ENCODE assay signal across 7 mouse cellular contexts in genomic region chr5:24426556-24427284, GRCm38 (mm10). TPM values are rescaled to one million over a fixed set of nuclear protein-coding genes. Genes with fewer than 3 reads are reported as not detected.
DNase-seq lines count a peak whose midpoint lies in the region; ATAC-seq lines count a peak whose summit lies in the region.

No protein-coding gene starts in this region.

- H3K9me3 ChIP-seq in lung, embryonic 15.5 days, result no peaks in the 10 kb centered on the region
- no peaks in the 10 kb centered on the region for H3K9me3 ChIP-seq in forebrain, embryonic 14.5 days (replicated peaks; ENCODE audit: control insufficient read depth, low read length)
- no peaks in the 10 kb centered on the region for H3K9me3 ChIP-seq in liver, embryonic 11.5 days (ENCODE audit: control insufficient read depth, low read length)
- no peaks in the 10 kb centered on the region for H3K9me3 ChIP-seq in stomach, embryonic 16.5 days (replicated peaks; ENCODE audit: control insufficient read depth, low read length)

- peaks cover 25% of the 10 kb centered on the region for H3K36me3 ChIP-seq in lung, embryonic 15.5 days
- peaks cover 18% of the 10 kb centered on the region for H3K36me3 ChIP-seq in forebrain, embryonic 14.5 days (ENCODE audit: control insufficient read depth, insufficient read depth, low read length)
- H3K36me3 ChIP-seq in liver, embryonic 11.5 days (ENCODE audit: control insufficient read depth, insufficient read depth, low read length), result peaks cover 13% of the 10 kb centered on the region
- peaks cover 18% of the 10 kb centered on the region for H3K36me3 ChIP-seq in stomach, embryonic 16.5 days (ENCODE audit: control insufficient read depth, insufficient read depth, low read length)

- H3K4me2 ChIP-seq in lung, embryonic 15.5 days, result peak overlapping the region; percentile 91
- H3K4me2 ChIP-seq in forebrain, embryonic 14.5 days (ENCODE audit: low read length), result peak overlapping the region; percentile 69
- peak overlapping the region; percentile 90 for H3K4me2 ChIP-seq in liver, embryonic 11.5 days
- peak overlapping the region; percentile 96 for H3K4me2 ChIP-seq in stomach, embryonic 16.5 days (ENCODE audit: low read depth, low read length)

- H3K4me3 ChIP-seq in lung, embryonic 15.5 days, result peak overlapping the region; percentile 77
- peak overlapping the region; percentile 63; the same call in 1 of the 2 replicates for H3K4me3 ChIP-seq in forebrain, embryonic 14.5 days (ENCODE audit: low read depth, low read length)
- peak overlapping the region; percentile 77 for H3K4me3 ChIP-seq in liver, embryonic 11.5 days (ENCODE audit: low read depth, low read length)
- H3K4me3 ChIP-seq in stomach, embryonic 16.5 days (replicated peaks; ENCODE audit: low read length), result peak overlapping the region; percentile 87

- intact Hi-C loops in left cerebral cortex, postnatal 36 days (cut with DNase I), result no loop called here

- peak overlapping the region; percentile 75 for H3K9ac ChIP-seq in lung, embryonic 15.5 days
- H3K9ac ChIP-seq in forebrain, embryonic 14.5 days (ENCODE audit: low read length), result no peak overlapping the region
- H3K9ac ChIP-seq in liver, embryonic 11.5 days (ENCODE audit: low read depth, low read length), result 0 out of 2 replicates have a peak overlapping the region, but pooled peaks have one; percentile 89
- H3K9ac ChIP-seq in stomach, embryonic 16.5 days (ENCODE audit: low read length), result peak overlapping the region; percentile 89

- ATAC-seq in lung, embryonic 15.5 days (ENCODE audit: borderline replicate concordance, extremely low read depth, low FRiP score, low TSS enrichment), result no peak
- no peak for ATAC-seq in forebrain, embryonic 14.5 days
- no peak for ATAC-seq in liver, embryonic 11.5 days (replicated peaks; ENCODE audit: low FRiP score)
- ATAC-seq in stomach, embryonic 16.5 days (ENCODE audit: insufficient read depth, low FRiP score), result no peak
- ATAC-seq in megakaryocyte progenitor cell, adult 5-6 weeks (replicated peaks; ENCODE audit: poor library complexity), result no peak

- H3K4me1 ChIP-seq in lung, embryonic 15.5 days, result peaks cover 55% of the 10 kb centered on the region
- peaks cover 40% of the 10 kb centered on the region for H3K4me1 ChIP-seq in forebrain, embryonic 14.5 days (ENCODE audit: control insufficient read depth, insufficient read depth, low read length)
- peaks cover 50% of the 10 kb centered on the region for H3K4me1 ChIP-seq in liver, embryonic 11.5 days (replicated peaks; ENCODE audit: control insufficient read depth, insufficient read depth, low read length)
- peaks cover 40% of the 10 kb centered on the region for H3K4me1 ChIP-seq in stomach, embryonic 16.5 days (ENCODE audit: control insufficient read depth, insufficient read depth, low read length)

- WGBS in lung, embryonic 15.5 days, result 13% methylated on average over 9 of the region's 9 CpGs
- WGBS in forebrain, embryonic 14.5 days, result 12% methylated on average over 9 of the region's 9 CpGs
- 11% methylated on average over 9 of the region's 9 CpGs for WGBS in liver, embryonic 11.5 days
- 12% methylated on average over 9 of the region's 9 CpGs for WGBS in stomach, embryonic 16.5 days

- peak overlapping the region; percentile 94 for H3K27ac ChIP-seq in lung, embryonic 15.5 days
- H3K27ac ChIP-seq in forebrain, embryonic 14.5 days (ENCODE audit: low read depth, low read length), result no peak overlapping the region
- no peak overlapping the region for H3K27ac ChIP-seq in liver, embryonic 11.5 days (ENCODE audit: low read depth, low read length)
- H3K27ac ChIP-seq in stomach, embryonic 16.5 days (ENCODE audit: low read length), result peak overlapping the region; percentile 99

- H3K27me3 ChIP-seq in lung, embryonic 15.5 days, result no peaks in the 10 kb centered on the region
- peaks cover 3% of the 10 kb centered on the region; the same call in 1 of the 2 replicates for H3K27me3 ChIP-seq in forebrain, embryonic 14.5 days (replicated peaks; ENCODE audit: control insufficient read depth, insufficient read depth, low read length)
- H3K27me3 ChIP-seq in liver, embryonic 11.5 days (replicated peaks; ENCODE audit: control insufficient read depth, insufficient read depth, low read length), result no peaks in the 10 kb centered on the region
- no peaks in the 10 kb centered on the region for H3K27me3 ChIP-seq in stomach, embryonic 16.5 days (ENCODE audit: control insufficient read depth, insufficient read depth, low read length)

- no peak for DNase-seq in lung, postnatal 14 days
- DNase-seq in forebrain, embryonic 14.5 days (ENCODE audit: low spot score), result no peak
- no peak for DNase-seq in liver, embryonic 11.5 days (ENCODE audit: low spot score)
- DNase-seq in left cerebral cortex, postnatal 36 days (ENCODE audit: low spot score in 2 of 2), result no peak

RNA-seq across cellular contexts. Expression of gene Slc4a2, which starts 3.1 kb away (rescaled TPM):
- polyA plus RNA-seq in lung, embryonic 15.5 days (2015; fragmentation: Nextera tagmentation; extraction: Ambion mirVana), result 40.4 and 44.4 TPM in 2 replicates
- 11.5 and 14.6 TPM in 2 replicates for polyA plus RNA-seq in forebrain, embryonic 14.5 days (2014; fragmentation: Nextera tagmentation; extraction: Ambion mirVana)
- 20.5 and 22.4 TPM in 2 replicates for polyA plus RNA-seq in liver, embryonic 11.5 days (2014; fragmentation: Nextera tagmentation; extraction: Ambion mirVana)
- 46.5 and 51.8 TPM in 2 replicates for polyA plus RNA-seq in stomach, embryonic 16.5 days (2015; fragmentation: Nextera tagmentation; extraction: Ambion mirVana)
- 10 to 100 TPM; 36.5 to 38.6 TPM for total RNA-seq in left cerebral cortex, postnatal 36 days (2021)
- total RNA-seq in megakaryocyte progenitor cell, adult 5-6 weeks (2015), result 11.4 and 13.1 TPM in 2 replicates
- total RNA-seq in megakaryocyte progenitor cell, adult 5-6 weeks (2017), result 19.0 and 24.1 TPM in 2 replicates

RNA-seq across cellular contexts. Expression of gene Cdk5, which starts 3.4 kb away (rescaled TPM):
- 38.6 and 43.4 TPM in 2 replicates for polyA plus RNA-seq in lung, embryonic 15.5 days (2015; fragmentation: Nextera tagmentation; extraction: Ambion mirVana)
- polyA plus RNA-seq in forebrain, embryonic 14.5 days (2014; fragmentation: Nextera tagmentation; extraction: Ambion mirVana), result 106 and 113 TPM in 2 replicates
- 25.2 and 25.9 TPM in 2 replicates for polyA plus RNA-seq in liver, embryonic 11.5 days (2014; fragmentation: Nextera tagmentation; extraction: Ambion mirVana)
- 44.9 TPM in 2 replicates for polyA plus RNA-seq in stomach, embryonic 16.5 days (2015; fragmentation: Nextera tagmentation; extraction: Ambion mirVana)
- total RNA-seq in left cerebral cortex, postnatal 36 days (2021), result 100 to 1,000 TPM; 127 to 133 TPM
- 20.0 TPM in 2 replicates for total RNA-seq in megakaryocyte progenitor cell, adult 5-6 weeks (2015)
- total RNA-seq in megakaryocyte progenitor cell, adult 5-6 weeks (2017), result 16.2 and 30.1 TPM in 2 replicates

RNA-seq across cellular contexts. Expression of gene Asic3, which starts 13.5 kb away (rescaled TPM):
- polyA plus RNA-seq in lung, embryonic 15.5 days (2015; fragmentation: Nextera tagmentation; extraction: Ambion mirVana), result 0.16 TPM in 2 replicates
- not detected in 2 replicates for polyA plus RNA-seq in forebrain, embryonic 14.5 days (2014; fragmentation: Nextera tagmentation; extraction: Ambion mirVana)
- polyA plus RNA-seq in liver, embryonic 11.5 days (2014; fragmentation: Nextera tagmentation; extraction: Ambion mirVana), result 0.19 TPM in 1 of 2 replicates, not detected in the other
- polyA plus RNA-seq in stomach, embryonic 16.5 days (2015; fragmentation: Nextera tagmentation; extraction: Ambion mirVana), result 0.23 and 0.52 TPM in 2 replicates
- not detected for total RNA-seq in left cerebral cortex, postnatal 36 days (2021)
- 0.12 and 0.15 TPM in 2 replicates for total RNA-seq in megakaryocyte progenitor cell, adult 5-6 weeks (2015)
- 0.20 TPM in 1 of 2 replicates, not detected in the other for total RNA-seq in megakaryocyte progenitor cell, adult 5-6 weeks (2017)

RNA-seq across cellular contexts. Expression of gene Fastk, which starts 18.4 kb away (rescaled TPM):
- 91.2 and 96.3 TPM in 2 replicates for polyA plus RNA-seq in lung, embryonic 15.5 days (2015; fragmentation: Nextera tagmentation; extraction: Ambion mirVana)
- 89.3 and 94.3 TPM in 2 replicates for polyA plus RNA-seq in forebrain, embryonic 14.5 days (2014; fragmentation: Nextera tagmentation; extraction: Ambion mirVana)
- polyA plus RNA-seq in liver, embryonic 11.5 days (2014; fragmentation: Nextera tagmentation; extraction: Ambion mirVana), result 95.1 and 101 TPM in 2 replicates
- polyA plus RNA-seq in stomach, embryonic 16.5 days (2015; fragmentation: Nextera tagmentation; extraction: Ambion mirVana), result 93.4 and 94.4 TPM in 2 replicates
- total RNA-seq in left cerebral cortex, postnatal 36 days (2021), result 100 to 1,000 TPM; 131 to 133 TPM
- total RNA-seq in megakaryocyte progenitor cell, adult 5-6 weeks (2015), result 35.7 and 44.6 TPM in 2 replicates
- total RNA-seq in megakaryocyte progenitor cell, adult 5-6 weeks (2017), result 17.4 and 25.7 TPM in 2 replicates

RNA-seq across cellular contexts. Expression of gene Tmub1, which starts 20.9 kb away (rescaled TPM):
- polyA plus RNA-seq in lung, embryonic 15.5 days (2015; fragmentation: Nextera tagmentation; extraction: Ambion mirVana), result 15.9 and 18.7 TPM in 2 replicates
- 45.5 and 47.5 TPM in 2 replicates for polyA plus RNA-seq in forebrain, embryonic 14.5 days (2014; fragmentation: Nextera tagmentation; extraction: Ambion mirVana)
- polyA plus RNA-seq in liver, embryonic 11.5 days (2014; fragmentation: Nextera tagmentation; extraction: Ambion mirVana), result 12.3 and 12.4 TPM in 2 replicates
- 23.5 and 27.0 TPM in 2 replicates for polyA plus RNA-seq in stomach, embryonic 16.5 days (2015; fragmentation: Nextera tagmentation; extraction: Ambion mirVana)
- 10 to 100 TPM; 24.8 to 32.5 TPM for total RNA-seq in left cerebral cortex, postnatal 36 days (2021)
- total RNA-seq in megakaryocyte progenitor cell, adult 5-6 weeks (2015), result 7.3 and 7.7 TPM in 2 replicates
- 13.7 and 14.9 TPM in 2 replicates for total RNA-seq in megakaryocyte progenitor cell, adult 5-6 weeks (2017)

Comparison
In these comparisons a context has a peak if more than half of its experiments do, and no peak if none do; other contexts are left out.
1. H3K27ac ChIP-seq: peak in lung, embryonic 15.5 days (single experiment) and stomach, embryonic 16.5 days (single experiment); none in forebrain, embryonic 14.5 days (single experiment) and liver, embryonic 11.5 days (single experiment).
2. Peak in every context shown above with its lines, with median percentiles within 50 percentile points of each other: H3K4me2 ChIP-seq and H3K4me3 ChIP-seq.